Mouse (Mus musculus) megakaryocyte-erythroid progenitor cell, adult 5-6 weeks (primary cell): ENCODE data around the gene Lmo2. TPM values are rescaled to one million over a fixed set of nuclear protein-coding genes. Genes with fewer than 3 reads are reported as not detected.
A peak's percentile ranks its signal among the peaks of the same experiment; 100 is the strongest.
"Not testable (repeated sequence)": the region's sequence is repeated elsewhere in the genome, so short reads cannot be mapped to it uniquely, and the experiment has no call there.

Experiments used
- ATAC-seq: replicated peaks from 2 replicates; pipeline ENCODE4 v1.8.0; 2016; ENCODE audit warnings: mild to moderate bottlenecking, inconsistent platforms; ENCODE audit not compliant: severe bottlenecking, poor library complexity, low FRiP score, low TSS enrichment
- total RNA-seq, 2 experiments: library from RNA; stranded (forward) in 1 of 2; stranded (reverse) in 1 of 2; fragments of 200-1000, 215-1000 nt in 1 of 2; fragments of >200 nt in 1 of 2; fragmentation: Nextera tagmentation in 1 of 2; gene quantifications; 2 replicates each; pipeline ENCODE4 v1.2.3; 2014 to 2017

Lmo2 gene
- total RNA-seq, 2 experiments from 2014 or later: 392 to 431 TPM

GRCm38 (mm10) chr2:103970791-103971649 lies 13.2 kb downstream of the Lmo2 start:
- ATAC-seq: no peak

GRCm38 (mm10) chr2:103971838-103972237 lies 14.1 kb downstream of the Lmo2 start:
- no peak for ATAC-seq

GRCm38 (mm10) chr2:103975904-103976303 lies 18.1 kb downstream of the Lmo2 start:
- no peak for ATAC-seq

GRCm38 (mm10) chr2:103977216-103977615 lies 19.4 kb downstream of the Lmo2 start:
- ATAC-seq: 0 out of 2 replicates have a peak, but pooled peaks have one; percentile 7

- ATAC-seq: no peak
These were observed 19.9 kb downstream of the Lmo2 start for GRCm38 (mm10) chr2:103977716-103978115.

GRCm38 (mm10) chr2:103982250-103982649 lies 24.5 kb downstream of the Lmo2 start:
- ATAC-seq: peak; percentile 37

- no peak for ATAC-seq
These were observed 25.4 kb downstream of the Lmo2 start for GRCm38 (mm10) chr2:103983146-103983545.

GRCm38 (mm10) chr2:103987595-103987994 lies 29.8 kb downstream of the Lmo2 start:
- ATAC-seq: not testable (repeated sequence)

- ATAC-seq: no peak
These were observed 31.9 kb downstream of the Lmo2 start for GRCm38 (mm10) chr2:103989724-103990123.

- ATAC-seq: no peak
These were observed 33.5 kb downstream of the Lmo2 start for GRCm38 (mm10) chr2:103991303-103991702.

GRCm38 (mm10) chr2:103992162-103992561 lies 34.4 kb downstream of the Lmo2 start:
- ATAC-seq: no peak

- no peak for ATAC-seq
These were observed 35.0 kb downstream of the Lmo2 start for GRCm38 (mm10) chr2:103992618-103993332.

- ATAC-seq: peak; percentile 58; the same call in 1 of the 2 replicates
These were observed 43.3 kb downstream of the Lmo2 start for GRCm38 (mm10) chr2:104001076-104001475.

- no peak for ATAC-seq
These were observed 44.1 kb downstream of the Lmo2 start for GRCm38 (mm10) chr2:104001861-104002260.

- peak; percentile 84 for ATAC-seq
These were observed 45.1 kb downstream of the Lmo2 start for GRCm38 (mm10) chr2:104002711-104003413.

GRCm38 (mm10) chr2:104007793-104008519 lies 50.2 kb downstream of the Lmo2 start:
- no peak for ATAC-seq

GRCm38 (mm10) chr2:104008853-104009252 lies 51.1 kb downstream of the Lmo2 start:
- not testable (repeated sequence) for ATAC-seq

GRCm38 (mm10) chr2:104023096-104023495 lies 65.3 kb downstream of the Lmo2 start:
- no peak for ATAC-seq

GRCm38 (mm10) chr2:104024656-104025055 lies 66.9 kb downstream of the Lmo2 start:
- ATAC-seq: no peak
